Mouse (Mus musculus): ENCODE data around the gene Oma1. TPM values are rescaled to one million over a fixed set of nuclear protein-coding genes. Genes with fewer than 3 reads are reported as not detected.

The Oma1 gene
- total RNA-seq, 2 experiments from 2014 or later = 7.7 to 8.5 TPM

DNA sequence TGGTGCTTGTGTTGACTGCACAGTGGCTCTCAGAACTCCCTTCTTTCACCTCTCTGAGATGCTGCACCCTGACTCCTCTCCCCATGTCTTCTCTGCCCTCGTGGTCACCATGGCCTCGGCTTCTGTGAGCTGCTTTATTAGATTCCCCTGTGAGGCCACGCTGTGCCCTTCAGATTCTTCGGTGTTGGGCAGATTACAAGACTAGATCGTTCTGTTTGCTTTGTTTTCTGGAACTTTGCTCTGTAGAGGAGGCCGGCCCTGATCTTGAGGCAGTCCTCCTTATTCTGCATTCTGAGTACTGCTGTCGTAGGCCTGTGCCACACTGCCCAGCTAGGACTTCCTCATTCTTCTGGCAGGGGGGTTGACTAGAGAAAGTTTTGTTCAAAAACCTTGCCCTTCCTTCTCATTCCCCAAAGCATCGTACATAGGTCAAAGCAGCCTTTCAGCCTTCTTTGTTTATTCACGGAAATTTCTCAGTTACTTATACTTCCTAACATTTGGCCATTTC lies 45.4 kb downstream of the Oma1 start:
- DNase-seq = no peak

DNA sequence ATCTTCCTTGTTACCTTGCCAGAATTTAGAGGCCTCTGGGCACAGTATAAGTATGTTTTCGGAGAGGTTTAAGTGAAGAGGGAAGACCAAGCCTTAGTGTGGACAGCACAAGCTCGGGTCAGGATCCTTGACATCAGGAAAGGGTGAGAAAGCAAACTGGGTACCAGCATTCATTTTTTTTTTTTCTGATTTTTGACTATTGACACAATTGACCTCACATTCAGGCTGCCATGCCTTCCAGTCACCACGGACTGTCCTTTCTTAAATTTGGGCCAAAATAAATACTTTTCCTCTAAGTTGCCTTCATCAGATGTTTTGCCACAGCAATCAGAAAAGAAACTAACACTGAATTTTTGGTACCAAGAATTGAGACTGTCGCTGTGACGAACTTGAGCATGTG lies 68.6 kb downstream of the Oma1 start:
- no peak for DNase-seq

DNA sequence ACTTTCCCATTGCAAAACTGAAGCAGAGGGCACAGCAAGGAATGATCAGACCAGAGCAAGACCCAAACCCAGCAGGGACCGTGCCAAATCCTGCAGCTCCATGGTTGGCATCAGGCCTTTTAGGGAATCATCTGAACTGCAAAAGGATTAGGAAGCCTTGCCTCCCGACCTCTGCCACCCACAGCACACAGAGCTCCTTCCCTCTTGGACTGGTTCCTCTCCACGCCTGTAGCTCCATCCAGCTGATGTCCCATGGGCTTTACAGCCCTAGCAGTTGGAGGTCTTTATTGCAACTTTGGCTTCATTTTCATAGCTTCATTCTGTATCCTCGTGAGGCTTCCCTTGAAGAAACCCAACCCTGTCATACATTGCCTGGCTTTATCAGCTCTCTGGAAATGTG lies 71.4 kb downstream of the Oma1 start:
- DNase-seq = no peak

DNA sequence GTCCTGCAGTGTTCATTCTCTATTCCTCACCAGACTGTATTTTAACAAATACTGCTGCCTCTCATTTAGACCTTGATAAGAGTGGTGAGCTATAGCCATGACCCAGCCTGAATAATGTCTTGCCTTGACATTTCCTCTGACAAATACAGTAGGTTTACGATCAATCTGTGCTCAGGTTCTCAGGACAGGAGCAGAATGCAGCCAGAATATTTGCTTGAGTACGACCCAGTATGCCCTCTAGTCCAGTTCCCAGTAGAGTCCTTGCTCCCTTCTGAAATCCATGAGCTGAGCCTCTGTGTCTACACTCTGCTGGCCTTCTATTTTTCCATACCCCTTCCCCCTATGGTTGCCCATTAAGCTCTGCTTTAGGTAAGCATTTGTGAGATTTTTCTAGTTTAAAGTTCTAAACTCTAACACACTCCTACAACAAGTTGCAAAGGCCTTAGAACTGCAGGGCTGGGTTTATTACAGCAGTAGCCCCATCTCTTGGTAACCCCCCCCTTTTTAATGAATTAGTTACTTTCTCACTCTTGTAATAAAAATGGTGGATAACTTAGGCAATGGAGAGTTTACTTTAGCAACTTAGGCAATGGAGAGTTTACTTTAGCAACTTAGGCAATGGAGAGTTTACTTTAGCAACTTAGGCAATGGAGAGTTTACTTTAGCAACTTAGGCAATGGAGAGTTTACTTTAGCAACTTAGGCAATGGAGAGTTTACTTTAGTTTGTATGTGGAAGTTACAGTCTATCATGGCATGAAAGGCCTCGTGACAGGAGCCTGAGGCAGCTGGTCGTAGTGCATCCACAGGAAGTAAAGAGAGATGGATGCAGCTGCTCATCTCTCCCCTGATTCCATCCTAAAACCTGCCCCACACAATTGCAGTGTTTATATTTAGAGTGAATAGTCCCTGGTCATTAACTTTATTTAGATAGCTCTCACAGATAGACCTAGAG lies 72.5 kb downstream of the Oma1 start:
- DNase-seq = no peak

DNA sequence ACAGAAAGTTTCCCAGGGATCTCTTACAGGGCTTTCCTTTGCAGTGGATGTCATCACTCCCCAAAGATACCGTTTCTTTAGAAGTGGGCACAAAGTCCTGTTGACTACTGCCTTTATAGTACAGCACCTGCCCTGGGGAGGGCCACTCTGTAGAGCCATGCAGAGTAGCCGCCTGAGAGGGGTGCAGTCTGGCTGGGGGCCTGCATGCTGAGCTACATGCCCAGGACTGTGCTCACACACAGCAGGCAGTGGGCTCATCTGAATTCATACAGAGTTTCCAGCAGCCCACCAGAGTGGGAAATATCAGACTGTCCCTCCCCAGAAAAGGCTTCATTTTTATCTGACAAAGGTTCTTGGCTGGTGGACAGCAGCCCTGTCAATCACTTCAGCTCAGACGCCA lies 73.7 kb downstream of the Oma1 start:
- no peak for DNase-seq

DNA sequence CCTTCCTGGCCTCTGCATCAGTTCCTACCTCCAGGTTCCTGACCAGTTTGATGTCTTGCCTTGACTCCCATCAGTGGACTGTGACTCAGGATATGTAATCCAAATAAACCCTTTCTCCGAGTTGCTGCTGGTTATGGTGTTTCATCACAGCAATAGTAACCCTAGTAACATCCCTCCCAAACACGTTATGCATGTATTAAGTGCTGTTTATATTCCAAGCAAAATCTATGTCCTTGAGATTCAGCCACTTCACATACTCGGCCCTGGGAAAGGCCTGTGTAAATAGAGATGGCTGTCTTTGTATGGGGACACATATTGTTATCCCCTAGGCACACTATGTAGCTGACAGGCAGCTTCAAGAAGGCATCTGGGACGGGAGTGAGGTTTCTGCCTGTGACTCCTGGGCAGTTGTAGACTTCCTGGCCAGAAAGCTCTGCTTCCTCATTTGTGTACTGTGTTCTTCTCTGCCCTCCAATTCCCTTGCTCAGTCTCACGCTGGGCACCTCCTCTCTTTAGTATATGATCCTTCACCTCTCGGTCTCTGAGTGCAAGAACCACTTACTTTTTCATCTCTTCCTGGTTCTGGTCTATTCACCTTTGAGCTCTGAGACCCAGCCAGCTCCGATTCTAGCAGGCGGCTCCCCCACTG lies 75.0 kb downstream of the Oma1 start:
- no peak for DNase-seq

DNA sequence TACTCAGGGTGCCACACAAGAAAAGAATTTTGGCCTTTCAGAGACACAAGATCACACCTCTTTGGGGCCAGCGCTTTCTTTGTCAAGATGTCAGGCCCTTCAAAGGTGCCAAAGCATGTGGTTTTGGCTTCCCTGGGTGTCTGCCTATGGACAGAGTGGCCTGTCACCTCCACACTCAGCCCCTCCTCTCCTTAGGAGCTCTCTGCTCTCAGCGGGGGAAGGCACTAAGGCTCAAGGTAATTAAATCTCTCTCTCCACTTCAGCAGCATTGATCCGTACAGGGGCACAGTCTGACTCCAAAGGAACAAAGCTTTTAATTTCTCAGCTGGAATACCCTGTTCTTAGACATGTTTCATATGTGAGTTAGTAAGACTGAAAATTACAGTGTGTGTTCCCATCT lies 76.0 kb downstream of the Oma1 start:
- DNase-seq = no peak

DNA sequence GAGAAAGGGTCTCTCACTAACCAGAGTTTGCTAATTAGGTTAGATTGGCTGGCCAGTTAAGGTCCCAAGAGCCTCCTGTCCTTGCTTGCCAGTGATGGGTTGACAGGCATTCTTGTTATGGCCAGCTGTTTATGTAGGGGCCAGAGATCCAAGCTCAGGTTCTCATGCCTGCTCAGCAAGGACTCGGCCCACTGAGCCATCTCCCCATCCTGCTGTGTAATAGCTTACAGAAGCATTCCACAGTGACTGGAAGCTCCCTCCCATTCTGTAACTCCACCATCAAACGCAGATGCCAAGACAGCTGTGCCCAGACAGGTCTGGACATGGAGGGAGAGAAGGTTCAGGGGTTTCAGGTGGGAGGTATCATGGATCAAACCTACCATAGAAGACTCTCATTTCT lies 76.9 kb downstream of the Oma1 start:
- DNase-seq = no peak

DNA sequence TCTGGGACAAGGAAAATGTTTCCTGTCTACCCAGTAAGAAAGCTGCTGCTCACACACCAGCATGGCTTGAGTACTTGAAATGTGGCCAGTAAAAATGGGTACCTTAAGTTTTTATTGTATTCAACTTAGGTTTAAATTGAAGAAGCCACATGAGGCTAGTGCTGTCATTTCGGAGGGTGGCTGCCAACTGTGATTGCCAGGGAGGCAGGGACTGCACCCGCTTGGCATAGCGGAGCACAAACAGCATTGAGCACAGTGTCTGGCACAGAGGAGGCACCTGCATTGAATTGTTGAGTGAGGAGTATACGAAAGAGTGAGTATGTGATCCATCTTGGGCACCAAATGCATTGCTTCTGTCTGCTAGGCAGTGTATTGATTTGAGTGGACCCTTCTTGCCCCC lies 81.5 kb downstream of the Oma1 start:
- no peak for DNase-seq

DNA sequence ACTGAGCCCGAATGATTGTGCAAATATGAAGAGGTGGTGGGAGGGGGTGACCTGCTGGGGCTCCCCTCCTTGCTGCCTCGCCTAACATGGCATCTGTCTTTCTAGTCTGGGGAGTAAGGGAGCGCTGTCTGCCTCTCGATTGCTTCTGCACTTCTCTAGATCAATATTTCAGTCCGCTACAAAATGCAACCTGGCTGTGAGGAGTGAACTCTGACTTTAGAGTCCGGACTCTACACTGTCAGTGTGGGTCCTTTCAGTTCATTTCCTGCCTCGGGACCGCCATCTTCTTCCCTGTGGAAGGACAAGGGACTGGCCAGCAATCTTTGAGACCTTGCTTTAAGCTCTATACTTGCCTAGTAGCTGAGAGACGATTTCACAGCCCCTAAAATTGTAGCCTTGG lies 82.3 kb downstream of the Oma1 start:
- no peak for DNase-seq

DNA sequence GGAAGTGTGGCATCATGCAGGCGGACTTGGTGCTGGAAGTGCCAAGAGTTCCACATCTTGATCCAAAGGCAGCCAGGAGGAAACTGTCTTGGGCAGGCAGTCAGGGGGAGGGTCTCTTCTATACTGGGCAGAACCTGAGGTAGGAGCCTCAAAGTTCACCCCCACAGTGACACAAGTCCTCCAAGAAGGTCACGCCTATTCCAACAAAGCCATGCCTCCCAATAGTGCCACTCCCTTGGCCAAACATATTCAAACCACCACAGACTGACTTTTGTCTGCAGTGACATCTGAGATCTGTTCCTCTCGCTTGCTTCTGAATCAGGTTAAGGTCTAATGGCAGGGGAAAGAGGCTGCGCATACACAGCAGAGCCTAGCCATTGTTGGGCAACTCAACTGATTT lies 83.3 kb downstream of the Oma1 start:
- no peak for DNase-seq

DNA sequence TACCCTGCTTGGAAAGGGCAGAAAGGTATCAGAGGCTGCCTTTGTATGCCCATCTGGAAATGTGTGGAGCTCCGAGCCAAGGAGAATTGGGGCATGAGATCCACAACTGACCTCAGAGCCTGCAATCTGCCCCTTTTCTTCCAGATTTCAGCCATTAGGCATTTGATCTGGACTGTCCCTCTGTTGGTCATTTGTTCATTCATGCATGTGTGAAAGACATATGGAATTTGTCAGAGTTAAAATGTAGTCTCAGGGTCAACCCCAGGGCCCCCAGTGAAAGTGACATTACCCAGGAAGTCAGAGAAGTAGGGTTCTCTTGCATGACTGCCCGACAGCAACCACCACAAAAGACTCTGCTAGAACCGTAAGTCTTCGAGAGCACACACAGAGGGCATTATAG lies 89.0 kb downstream of the Oma1 start:
- no peak for DNase-seq

DNA sequence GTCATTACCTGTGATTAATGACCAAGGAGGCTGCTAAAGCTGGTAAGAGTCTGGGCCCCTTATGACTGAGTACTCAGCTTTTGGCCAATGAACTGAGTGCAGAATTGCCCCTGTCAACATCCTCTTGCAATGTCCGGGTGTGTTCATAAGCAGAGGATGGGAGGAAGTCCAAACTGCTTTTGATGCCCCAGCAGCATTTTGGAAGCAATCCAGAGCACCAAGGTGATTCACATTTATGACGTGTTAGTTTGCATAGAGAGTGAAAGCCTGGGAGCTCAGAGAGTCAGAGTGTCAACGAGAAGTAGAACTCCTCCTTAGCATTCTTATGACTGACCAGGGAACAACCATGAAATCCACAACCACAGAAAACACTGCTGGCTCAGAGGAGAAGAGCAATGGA lies 91.7 kb downstream of the Oma1 start:
- no peak for DNase-seq

DNA sequence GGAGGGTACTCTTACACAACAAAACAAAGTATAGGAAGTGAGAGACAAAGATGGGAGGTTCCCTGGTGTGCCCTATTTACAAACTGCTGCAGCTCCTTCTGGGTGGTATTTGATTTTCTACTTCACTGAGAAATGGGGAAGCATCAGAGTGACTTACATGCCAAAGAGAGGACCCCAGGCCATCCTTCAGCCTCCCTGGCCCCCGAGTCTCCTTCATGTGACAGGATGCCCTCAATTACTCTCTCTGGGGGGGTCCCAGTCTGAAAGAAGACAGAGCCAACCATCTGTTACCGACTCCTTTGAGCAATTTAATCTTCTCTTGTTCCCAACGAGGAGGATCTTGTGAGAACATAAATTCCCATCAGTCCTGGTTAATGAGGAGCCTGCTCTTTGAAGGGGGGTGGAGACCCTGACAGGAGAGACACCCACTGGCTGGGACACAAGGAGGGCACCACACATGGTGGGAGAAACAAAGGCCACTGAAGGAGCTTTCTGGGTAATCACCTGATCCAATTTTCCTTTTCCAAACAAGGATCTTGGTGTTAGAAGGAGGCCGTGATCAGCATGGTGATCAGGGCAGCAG lies 96.7 kb downstream of the Oma1 start:
- no peak for DNase-seq

Other genes starting within 250 kb of the Oma1 start
- gene Mier1, start 199.4 kb upstream of the Oma1 start, total RNA-seq (2021) = 10 to 100 TPM; 45.1 to 55.8 TPM
- 10 to 100 TPM; 15.9 to 16.7 TPM for gene Wdr78, start 199.3 kb upstream of the Oma1 start, total RNA-seq (2021)
- 10 to 100 TPM; 12.1 to 12.5 TPM for gene Slc35d1, start 98.6 kb upstream of the Oma1 start, total RNA-seq (2021)
- gene 4921539E11Rik, start 22.9 kb upstream of the Oma1 start, total RNA-seq (2021) = not detected

All from layer of hippocampus, postnatal 36 days (tissue).